Mouse (Mus musculus): ENCODE measurements around the gene Rps6kb2.

Gene Rps6kb2

DNA sequence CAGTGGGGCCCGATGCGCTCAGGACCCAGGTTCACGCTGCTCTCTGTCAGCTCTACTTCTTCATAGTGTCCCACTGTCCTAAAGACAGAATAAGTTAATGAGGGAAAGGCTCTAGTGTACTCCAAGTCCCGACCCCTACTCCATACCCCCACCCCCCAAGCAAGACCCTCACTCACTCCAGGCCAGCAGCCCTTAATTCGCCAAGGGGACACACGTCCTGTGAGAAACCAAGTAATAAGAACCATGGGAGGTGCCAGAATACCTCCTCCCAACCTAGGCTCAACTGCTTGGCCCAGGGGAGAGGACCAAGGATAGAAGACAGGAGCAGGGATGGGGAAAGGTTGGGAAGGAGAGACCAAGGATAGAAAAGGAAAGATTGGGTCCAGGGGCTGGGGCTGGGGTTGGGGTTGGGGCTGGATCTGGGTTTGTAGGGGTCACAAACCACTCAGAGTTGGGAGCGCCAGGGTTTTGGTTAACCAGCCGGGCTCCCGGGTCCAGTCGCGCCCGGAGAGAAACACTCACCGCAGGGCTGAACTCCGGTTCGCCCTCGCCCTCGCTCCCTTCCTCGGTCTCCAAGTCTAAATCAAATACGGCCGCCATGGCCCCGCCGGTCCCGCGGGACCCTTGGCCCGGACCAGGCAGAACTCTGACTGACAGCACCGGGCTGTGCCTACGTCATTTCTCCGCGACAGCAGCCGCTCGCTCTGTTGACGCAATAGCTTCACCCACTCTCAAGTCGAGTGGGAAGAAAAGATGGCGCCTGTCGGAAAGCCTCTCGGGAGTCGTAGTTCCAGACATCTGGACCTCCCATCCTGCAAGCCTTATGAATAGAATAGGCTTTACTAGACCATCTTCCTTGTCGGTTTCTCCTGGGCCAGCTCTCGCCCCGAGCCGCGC, at the start of gene Rps6kb2:
TSS of gene Rps6kb2 (minus strand) at position 709 of the 897 bp plus-strand sequence.
- peak; percentile 96 to 99 for DNase-seq (ENCODE audit: inconsistent age in 2 of 2, low spot score in 1 of 2)

DNA sequence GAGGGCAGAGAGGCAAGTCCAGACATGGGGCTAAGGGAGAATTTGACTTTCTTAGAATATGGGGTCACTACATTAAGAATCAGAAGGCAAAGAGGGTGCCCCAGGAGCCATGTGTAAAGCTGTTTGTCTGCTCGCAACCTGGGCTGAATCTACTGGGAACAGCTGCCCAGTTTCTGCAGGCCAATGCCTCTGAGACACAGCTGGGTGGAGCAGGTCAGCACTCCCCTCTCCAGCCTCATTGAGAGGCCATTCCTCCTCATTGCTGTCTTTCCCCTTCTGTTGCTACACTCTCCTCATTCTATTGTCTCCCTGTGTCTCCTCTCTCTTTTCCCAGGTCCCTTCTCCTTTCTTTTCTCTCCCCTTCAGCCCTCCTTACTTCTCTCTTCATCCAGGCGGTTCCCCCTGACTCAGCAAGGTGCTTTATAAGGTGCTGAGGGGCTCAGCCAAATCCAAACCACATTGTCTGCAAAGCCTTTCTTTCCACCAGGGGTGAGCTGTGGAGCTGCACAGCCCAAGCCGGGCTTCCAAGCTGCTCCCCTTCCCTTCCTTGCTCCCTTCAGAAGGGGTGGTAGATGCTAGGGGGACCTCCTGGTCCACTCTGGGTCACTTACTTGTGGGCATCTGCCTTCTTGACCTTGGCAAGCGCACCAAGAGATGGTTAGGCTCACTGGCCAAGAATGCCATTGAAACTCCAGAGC, 48.9 kb upstream of the Rps6kb2 start:
- peak in 1 of 2 experiments; percentile 11 for DNase-seq (ENCODE audit: inconsistent age in 2 of 2, low spot score in 1 of 2)

DNA sequence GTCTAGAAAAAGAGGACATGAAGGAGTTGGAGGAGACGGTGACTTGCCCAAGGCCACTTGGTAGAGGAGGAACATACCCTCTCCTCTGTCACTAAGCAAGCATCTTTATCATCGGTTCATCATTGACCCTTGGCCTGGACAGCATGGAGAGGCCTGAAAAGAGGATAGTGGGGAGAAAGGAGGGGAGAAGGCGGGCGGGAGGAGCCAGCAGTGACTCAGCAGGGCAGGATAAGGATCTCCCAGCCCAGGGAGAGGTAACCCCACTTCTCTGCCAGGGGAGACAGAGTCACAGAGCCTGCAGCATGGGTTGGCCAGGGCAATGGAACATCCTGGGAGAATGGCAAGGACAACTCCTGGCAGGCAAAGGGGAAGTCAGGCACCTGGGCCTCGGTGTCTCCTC, 45.4 kb upstream of the Rps6kb2 start:
- peak in 1 of 2 experiments; percentile 60 for DNase-seq (ENCODE audit: inconsistent age in 2 of 2, low spot score in 1 of 2)

DNA sequence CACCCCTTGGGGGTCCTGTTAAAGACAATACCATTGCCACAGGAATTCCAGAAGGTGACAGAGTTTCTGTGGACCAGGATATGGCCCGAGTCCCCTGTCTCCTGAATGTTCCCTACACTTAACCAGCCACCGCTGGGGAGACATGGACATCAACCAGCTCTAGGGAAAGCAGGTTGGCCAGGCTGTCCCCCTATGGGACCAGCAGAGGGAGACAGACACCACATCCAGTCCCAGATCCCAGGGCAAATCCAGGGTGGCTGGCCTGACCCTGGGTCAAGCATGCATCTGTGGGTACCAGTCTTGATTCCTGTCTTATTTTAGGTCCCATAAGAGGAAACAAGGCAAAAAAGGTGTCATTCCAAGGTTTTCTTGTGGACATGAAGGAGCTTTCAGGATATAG, 43.8 kb upstream of the Rps6kb2 start:
- DNase-seq (ENCODE audit: inconsistent age in 2 of 2, low spot score in 1 of 2), result peak; percentile 85 to 93

DNA sequence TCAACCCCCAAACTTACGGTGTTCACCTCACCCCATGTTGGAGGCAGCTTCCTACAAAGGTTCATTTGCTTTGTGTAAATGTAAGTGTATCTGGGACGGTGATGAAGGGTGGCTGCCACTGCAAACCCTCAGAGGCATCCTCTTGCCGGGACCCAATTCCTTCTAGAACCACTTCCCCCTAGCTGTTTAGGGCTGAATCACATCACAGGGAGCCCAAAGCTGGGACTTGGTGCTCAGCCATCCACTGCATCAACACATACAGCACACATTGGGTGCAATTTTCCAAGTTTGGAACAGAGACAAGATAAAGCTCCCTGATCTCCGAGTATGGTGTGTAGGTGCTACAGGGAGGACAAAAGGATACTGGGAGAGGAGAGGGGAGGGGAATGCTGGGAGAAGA, 41.7 kb upstream of the Rps6kb2 start:
- DNase-seq (ENCODE audit: inconsistent age in 2 of 2, low spot score in 1 of 2), result no peak

DNA sequence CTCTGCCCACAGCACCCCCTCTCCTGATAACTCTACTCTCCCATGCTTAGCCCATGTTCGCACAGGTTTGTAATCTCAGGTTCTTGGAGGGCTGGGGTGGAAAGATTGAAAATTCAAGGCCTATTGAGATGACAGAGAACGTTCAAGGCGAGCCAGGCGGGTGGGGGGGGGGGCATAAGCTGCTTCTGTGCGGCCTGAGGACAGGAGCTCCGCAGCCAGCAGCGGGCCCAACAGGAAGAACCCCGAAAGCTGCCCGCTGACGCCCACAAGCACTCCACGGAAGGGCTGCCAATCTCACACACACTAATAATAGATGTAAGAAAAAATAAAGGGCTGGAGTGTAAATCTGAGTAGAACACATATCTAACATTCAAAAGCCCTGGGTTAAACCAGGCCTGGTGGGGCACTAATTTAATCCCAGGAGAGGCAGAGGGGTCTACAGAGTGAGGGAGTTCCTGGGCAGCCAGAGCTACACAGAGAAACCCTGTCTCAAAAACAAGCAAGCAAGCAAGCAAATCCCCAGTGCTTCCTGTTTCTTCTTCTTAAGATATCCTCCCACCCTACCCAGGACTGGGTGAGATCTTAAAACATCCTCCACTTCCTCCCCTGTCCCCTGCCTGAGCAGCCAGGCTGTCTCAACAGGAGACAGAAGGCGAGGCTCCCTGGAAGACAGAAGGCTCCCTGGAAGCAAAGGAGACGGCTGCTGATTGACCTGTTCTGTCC, 40.6 kb upstream of the Rps6kb2 start:
- DNase-seq (ENCODE audit: inconsistent age in 2 of 2, low spot score in 1 of 2), result no peak

DNA sequence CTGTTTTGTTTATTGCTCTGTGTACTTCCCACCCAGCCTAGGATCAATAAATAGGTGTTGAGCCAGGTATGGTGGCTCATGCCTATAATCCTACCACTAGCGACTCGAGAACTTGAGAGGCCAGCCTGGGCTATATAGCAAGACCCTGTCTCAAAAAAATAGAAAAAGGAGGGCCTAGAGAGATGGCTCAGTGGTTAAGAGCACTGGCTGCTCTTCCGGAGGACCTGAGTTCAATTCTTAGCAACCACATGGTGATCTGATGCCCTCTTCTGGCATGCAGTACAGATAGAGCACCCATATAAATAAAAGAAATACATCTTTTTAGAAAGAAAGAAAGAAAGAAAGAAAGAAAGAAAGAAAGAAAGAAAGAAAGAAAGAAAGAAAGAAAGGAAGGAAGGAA, 40.0 kb upstream of the Rps6kb2 start:
- DNase-seq (ENCODE audit: inconsistent age in 2 of 2, low spot score in 1 of 2), result no peak

DNA sequence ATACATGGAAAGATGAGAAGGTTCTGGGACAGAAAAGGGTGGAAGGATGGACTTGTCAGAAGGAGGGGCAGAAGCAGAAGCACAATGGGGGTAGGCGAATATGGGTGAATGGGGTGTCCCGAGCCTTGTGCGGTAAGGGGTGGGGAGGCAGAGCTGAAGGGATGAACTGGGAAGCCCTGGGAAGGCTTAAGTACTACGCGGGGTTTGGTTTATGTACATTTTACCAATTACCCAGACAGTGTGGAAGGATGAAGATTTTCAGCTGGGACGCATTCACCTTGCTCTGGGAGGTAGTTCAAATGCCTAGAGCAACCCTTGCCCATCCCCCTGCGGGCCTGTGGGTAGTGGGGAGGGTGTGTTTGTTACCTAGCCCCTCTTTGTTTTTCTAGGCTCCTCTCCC, 39.0 kb upstream of the Rps6kb2 start:
- DNase-seq (ENCODE audit: inconsistent age in 2 of 2, low spot score in 1 of 2), result no peak

DNA sequence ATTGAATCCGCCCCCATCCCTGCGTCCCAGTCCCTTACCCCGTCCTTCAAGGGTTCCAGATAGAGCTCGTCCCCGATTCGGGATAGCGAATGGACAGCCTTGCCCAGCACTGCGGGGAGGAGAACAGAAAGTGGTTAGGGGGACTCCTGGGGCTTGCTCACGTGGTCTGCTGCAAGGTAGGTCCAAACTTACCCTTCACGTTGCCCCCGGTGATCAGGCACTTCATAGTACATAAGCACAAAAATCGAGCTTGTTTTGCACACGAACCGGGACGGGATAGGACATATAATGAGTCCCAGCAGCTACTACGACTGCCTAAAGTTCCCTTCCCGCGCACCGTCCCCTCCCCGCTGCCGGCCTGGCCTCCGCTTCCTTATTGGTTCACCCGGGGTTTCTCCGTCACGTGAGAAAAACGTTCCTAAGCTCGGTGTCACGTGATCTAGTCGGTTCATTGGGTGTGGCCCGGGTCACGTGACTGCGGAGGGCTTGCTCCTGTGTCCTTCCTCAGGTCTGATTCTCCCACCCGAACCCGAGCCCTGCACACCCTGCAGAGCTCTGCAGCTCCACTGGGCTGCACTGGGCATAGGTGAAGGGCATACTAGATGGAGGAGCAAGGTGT, 38.2 kb upstream of the Rps6kb2 start, which contains the start of gene Rad9a:
TSS of gene Rad9a (minus strand) at position 372 of the 619 bp plus-strand sequence.
- peak; percentile 96 to 98 for DNase-seq (ENCODE audit: inconsistent age in 2 of 2, low spot score in 1 of 2)

DNA sequence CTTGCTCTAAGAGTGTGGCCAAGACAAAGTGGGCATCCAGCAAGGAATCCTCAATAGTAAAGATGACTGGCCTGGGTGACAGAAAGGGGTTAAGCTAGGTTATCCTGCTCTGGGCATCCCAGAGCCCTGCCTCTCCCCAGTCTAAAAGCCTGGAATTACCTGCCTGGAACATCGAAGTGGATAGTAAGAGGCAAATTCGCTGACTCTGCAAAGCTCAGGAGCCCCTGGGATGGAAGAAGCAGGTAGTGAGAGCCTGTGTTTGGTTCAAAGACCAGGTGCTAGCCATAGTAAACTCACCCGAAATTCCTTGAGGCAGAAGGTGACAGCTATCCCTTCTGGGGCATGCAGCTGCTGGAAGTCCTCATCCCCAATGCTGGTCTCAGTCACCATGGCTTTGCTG, 34.0 kb upstream of the Rps6kb2 start:
- DNase-seq (ENCODE audit: inconsistent age in 2 of 2, low spot score in 1 of 2), result no peak

DNA sequence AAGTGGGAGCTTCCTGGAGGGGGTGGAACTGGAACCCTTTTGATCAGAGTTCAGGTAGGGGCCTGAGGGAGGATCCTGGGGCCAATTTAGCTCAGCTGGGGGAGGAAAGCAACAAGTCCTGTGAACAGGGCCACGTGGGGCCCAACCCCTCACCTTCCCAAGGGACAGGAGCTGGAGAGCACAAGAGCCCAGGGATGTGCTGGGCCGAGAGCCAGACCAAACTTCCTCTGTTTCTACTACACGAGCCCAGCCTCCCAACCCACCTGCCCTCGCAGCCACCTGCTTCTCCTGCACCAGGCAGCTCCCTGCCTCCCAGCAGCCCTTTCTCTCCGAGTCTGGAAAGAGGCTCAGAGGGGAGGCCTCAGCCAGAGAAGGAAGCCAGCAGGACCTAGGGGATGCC, 33.4 kb upstream of the Rps6kb2 start:
- peak in 1 of 2 experiments; percentile 63 for DNase-seq (ENCODE audit: inconsistent age in 2 of 2, low spot score in 1 of 2)

DNA sequence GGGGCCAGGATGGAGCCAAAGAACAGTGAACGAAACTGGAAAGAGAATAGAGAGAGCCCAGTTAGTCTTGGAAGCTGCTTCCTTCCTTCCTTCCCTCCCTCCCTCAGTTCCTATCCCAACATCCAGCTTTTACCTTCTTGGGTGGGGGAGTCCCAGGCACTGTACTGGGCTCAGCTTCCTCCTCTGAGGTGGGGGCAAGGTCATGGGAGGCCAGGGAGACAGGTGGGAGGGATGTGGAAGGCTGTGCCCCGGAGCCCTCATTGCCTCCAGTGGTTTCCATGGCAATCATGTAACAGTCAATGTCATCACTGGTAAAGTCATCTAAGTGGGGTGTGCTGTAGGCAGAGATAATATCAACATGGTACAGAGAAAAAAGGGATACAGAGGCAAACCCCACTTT, 32.9 kb upstream of the Rps6kb2 start:
- no peak for DNase-seq (ENCODE audit: inconsistent age in 2 of 2, low spot score in 1 of 2)

DNA sequence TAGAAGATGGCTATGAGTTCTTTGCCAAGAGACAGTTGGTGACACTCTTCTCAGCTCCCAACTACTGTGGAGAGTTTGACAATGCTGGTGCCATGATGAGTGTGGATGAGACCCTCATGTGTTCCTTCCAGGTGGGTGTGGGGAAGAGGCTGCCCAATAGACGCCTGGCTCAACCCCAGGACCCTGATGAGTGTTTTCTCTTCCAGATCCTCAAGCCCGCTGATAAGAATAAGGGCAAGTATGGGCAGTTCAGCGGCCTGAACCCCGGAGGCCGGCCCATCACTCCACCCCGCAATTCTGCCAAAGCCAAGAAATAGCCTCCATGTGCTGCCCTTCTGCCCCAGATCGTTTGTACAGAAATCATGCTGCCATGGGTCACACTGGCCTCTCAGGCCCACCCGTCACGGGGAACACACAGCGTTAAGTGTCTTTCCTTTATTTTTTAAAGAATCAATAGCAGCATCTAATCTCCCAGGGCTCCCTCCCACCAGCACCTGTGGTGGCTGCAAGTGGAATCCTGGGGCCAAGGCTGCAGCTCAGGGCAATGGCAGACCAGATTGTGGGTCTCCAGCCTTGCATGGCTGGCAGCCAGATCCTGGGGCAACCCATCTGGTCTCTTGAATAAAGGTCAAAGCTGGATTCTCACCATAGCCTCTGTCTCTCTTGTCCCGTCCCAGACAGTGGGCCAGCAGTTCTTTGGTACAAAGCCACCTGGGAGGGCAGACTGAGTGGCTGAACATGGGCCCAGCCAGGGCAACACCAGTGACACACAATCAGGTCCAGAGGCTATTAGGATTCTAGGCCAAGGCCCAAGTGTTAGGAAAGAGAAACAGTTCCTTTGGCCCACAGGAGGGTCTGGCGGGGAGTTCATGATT, 31.9 kb upstream of the Rps6kb2 start:
- peak in 1 of 2 experiments; percentile 69 for DNase-seq (ENCODE audit: inconsistent age in 2 of 2, low spot score in 1 of 2)

DNA sequence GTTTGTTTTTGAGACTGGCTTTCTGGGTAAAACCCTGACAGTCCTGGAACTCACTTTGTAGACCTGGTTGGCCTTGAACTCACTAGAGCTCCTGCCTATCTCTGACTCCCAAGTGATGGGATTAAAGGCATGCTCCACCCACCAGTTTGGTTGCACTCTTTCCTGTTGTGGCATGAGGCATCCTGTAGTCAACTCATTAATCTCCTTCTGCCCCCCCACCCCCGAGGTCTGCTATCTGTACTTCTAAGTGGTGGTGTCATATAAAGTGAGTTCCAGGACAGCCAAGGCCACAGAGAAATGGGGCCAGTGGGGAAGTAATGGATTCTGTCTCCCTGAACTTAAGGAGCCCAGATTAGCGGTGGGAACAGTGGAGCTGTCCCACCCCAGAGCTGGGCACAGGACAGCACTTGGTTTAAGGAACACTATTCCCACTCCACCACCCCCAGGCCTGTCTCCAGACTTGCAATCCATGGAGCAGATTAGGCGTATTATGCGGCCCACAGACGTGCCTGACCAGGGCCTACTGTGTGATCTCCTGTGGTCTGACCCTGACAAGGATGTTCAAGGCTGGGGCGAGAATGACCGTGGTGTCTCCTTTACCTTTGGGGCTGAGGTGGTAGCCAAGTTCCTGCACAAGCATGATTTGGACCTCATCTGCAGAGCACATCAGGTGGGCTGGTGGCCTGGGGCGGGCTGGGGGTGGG, 31.0 kb upstream of the Rps6kb2 start:
- peak in 1 of 2 experiments; percentile 65 for DNase-seq (ENCODE audit: inconsistent age in 2 of 2, low spot score in 1 of 2)

DNA sequence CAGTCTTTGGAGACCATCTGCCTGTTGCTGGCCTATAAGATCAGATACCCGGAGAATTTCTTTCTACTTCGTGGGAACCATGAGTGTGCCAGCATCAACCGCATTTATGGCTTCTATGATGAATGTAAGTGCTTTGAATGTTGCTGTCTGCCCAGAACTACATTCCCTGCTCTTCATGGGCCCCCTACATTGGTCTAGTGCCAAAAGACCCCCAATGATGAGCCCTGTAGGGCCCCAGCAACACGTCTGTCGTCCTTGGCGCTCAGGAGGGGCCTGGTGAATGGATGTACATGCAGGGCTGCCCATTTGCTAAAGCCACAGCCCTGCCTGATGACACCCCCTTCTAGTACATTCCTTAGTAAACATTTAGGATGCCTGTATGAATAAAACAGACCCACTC, 30.0 kb upstream of the Rps6kb2 start:
- DNase-seq (ENCODE audit: inconsistent age in 2 of 2, low spot score in 1 of 2), result peak in 1 of 2 experiments; percentile 53

DNA sequence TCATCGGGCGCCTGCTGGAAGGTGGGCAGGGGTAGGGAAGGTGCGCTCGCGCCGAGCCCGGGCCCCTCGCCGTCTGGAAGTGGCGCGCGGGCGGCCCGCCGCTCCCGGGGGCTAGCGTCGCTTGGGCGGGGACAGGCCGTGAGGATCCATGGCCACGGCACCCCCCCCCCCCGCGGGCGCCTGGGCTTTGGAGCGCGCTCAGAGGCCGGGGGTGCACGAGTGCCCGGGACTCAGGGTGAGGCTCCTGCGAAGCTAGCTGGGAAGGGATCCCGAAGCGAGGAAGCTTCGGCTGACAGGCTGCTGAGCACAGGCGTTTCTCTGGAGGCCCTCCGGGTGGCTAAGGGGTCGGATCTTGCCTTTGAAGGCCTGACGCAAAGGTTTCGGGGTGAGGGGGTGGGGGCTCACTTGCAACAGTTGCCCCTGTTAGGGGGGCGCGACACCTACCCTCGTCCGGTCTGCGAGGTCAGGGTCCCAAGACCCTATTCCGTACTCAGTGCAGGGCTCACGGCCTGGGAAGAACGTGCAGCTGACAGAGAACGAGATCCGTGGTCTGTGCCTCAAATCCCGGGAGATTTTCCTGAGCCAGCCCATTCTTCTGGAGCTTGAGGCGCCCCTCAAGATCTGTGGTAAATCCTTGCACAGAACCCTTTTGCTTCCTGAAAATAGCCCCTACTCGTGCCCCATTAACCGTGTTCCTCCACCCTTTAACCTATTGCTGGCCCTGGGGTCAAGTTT, 29.3 kb upstream of the Rps6kb2 start:
- peak in 1 of 2 experiments; percentile 72 for DNase-seq (ENCODE audit: inconsistent age in 2 of 2, low spot score in 1 of 2)

DNA sequence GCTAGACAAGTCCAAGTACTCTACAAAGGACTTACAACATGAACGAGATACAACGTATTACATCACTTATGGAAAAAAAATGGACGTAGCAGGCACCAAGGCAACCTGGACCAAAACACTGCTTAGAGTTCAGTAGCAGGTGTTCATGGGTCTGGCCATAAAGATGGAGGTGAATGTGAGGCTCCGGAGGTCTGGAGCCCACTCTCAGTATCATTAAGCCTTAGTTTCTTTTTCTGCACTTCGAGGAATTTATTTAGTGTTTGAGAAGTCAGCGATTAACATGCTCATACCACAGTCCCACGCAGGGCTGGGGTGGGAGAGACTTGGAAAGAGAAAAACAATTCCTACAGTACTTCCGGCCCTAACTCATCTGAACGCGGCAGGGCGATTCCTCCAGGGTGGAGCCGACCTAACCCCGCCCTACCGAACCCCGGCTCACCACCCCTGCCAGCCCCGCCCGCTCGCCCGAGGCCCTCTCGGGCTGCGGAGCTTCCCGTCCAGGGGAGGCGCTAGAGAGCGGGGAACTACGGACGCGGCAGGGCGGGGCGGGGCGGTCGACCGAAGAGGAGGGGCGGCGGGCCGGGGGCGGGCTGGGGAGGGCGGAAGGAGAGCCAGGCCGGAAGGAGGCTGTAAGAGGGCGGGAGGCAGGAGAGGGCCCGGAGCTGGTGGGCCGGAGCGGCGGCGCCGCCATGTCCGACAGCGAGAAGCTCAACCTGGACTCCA, 28.5 kb upstream of the Rps6kb2 start, which contains the start of gene Ppp1ca:
TSS of gene Ppp1ca (plus strand) at position 538 of the 723 bp plus-strand sequence.
- DNase-seq (ENCODE audit: inconsistent age in 2 of 2, low spot score in 1 of 2), result peak; percentile 96 to 98

DNA sequence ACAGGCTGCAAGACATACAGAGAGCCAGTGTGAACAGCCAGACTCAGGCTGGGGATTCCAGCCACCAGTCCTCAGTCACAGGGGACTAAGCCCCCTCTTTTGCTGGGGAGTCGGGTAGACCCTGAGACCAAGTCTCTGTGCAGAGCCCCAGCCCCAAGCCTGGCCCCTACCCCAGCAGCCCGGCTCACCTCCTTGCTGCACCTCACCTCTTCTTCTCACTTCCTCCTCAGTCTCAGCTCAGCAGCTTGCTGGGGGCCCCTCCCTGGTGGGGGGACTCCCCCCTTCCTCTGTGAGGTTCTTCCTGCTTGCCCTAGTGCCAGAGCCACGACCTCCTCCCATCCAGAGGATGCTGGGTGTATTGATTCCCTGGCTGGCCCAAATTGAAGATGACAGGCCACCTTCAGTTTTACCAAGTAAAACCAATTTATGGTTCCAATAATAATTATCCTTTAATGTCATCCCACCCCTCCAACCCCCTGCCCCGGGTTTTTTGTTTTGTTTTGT, 27.7 kb upstream of the Rps6kb2 start, which contains the start of gene Tbc1d10c:
TSS of gene Tbc1d10c (minus strand) at position 454 of the 504 bp plus-strand sequence.
- peak; percentile 50 to 56 for DNase-seq (ENCODE audit: inconsistent age in 2 of 2, low spot score in 1 of 2)

All from adrenal gland, adult (tissue).